Mouse (Mus musculus) lung, adult 2 months (tissue): ENCODE data around the gene 4931428L18Rik.

Experiments
- CTCF ChIP-seq: fragments of 200-500 bp; IDR thresholded peaks from 2 replicates; pipeline ENCODE4 v1.5.1; 2011; ENCODE audit warnings: mild to moderate bottlenecking, low read length, control low read depth; ENCODE audit not compliant: insufficient read depth
- POLR2A ChIP-seq: fragments of 200-500 bp; IDR thresholded peaks from 2 replicates; pipeline ENCODE4 v1.6.1; 2011; ENCODE audit warnings: low read depth, mild to moderate bottlenecking, control low read depth, low read length, borderline replicate concordance; ENCODE audit errors: extremely low read depth

GRCm38 (mm10) chr1:31113466-31113865 lies 109.0 kb downstream of the 4931428L18Rik start:
- TF ChIP-seq CTCF, result no peak
- TF ChIP-seq POLR2A, result no peak
